Mouse (Mus musculus): ENCODE data around the gene Palm. TPM values are rescaled to one million over a fixed set of nuclear protein-coding genes. Genes with fewer than 3 reads are reported as not detected.

Palm gene
- total RNA-seq, 2 experiments from 2014 or later = 48.6 to 80.1 TPM

DNA sequence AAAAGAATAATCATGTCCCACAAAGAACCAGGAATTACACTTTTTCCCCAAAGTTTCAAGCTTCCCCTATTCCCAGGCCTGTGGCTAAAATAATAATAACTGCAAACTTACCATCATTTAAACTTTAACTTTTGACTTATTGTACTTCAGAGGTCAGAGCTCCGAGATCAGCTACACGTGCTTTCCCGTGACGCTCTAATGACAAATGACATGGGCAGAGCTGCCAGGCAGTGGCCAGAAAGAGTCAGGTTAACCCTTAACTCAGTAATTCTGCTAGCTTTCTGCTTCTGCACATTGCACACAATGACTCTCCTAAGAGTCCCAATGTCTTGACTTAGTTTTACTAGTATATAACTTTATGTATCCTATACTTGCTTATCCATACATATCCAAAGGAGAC lies 24.0 kb upstream of the Palm start:
- no peak for ATAC-seq (replicated peaks; ENCODE audit: poor library complexity, severe bottlenecking)

GRCm38 (mm10) chr10:79772320-79772719 lies 21.1 kb upstream of the Palm start:
- ATAC-seq (replicated peaks; ENCODE audit: poor library complexity, severe bottlenecking) = no peak

- ATAC-seq (replicated peaks; ENCODE audit: poor library complexity, severe bottlenecking) = no peak
These were observed 20.2 kb upstream of the Palm start for GRCm38 (mm10) chr10:79773208-79773607.

GRCm38 (mm10) chr10:79774486-79775279 lies 18.7 kb upstream of the Palm start:
- no peak for ATAC-seq (replicated peaks; ENCODE audit: poor library complexity, severe bottlenecking)

DNA sequence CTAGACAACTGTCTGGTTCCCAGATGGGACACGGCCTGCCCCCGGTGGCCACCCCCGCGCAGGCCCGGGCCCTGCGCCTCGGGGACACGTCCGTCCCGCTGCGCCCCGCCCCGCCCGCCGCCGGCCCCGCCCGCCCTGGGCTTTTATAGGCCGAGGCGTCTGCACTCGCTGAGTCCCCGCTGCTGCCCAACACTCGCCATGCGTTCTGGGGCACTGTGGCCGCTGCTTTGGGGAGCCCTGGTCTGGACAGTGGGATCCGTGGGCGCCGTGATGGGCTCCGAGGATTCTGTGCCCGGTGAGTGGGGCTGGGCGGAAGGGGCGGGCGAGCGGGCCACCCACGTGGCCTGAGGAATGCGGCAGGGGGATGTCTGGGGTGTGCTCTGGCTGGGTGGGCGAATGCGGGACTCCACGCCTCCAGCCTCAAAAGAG lies 16.3 kb upstream of the Palm start, which contains the start of gene Fstl3:
TSS of gene Fstl3 (plus strand) at position 170 of the 429 bp plus-strand sequence.
- no peak for ATAC-seq (replicated peaks; ENCODE audit: poor library complexity, severe bottlenecking)

GRCm38 (mm10) chr10:79778006-79778405 lies 15.4 kb upstream of the Palm start:
- ATAC-seq (replicated peaks; ENCODE audit: poor library complexity, severe bottlenecking) = no peak

DNA sequence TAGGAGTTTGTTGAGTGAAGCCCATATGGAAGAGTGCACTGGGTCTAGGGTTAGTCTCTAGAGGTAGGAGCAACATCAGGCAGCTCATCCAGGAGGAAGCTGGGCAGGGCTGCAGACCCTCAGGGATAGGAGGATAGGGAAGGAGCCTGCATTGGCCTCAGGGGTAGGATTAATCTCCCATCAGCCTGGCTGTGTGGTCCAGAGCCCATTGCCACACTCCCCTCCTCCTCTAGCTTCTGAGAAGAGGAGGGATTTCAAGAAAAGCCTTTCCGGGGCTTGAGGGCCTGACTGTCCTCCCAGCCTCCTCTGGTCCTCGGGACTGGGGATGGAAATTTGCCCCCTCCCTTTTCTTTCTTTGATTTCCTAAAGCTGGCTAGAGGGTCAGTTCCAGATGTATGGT lies 14.2 kb upstream of the Palm start:
- ATAC-seq (replicated peaks; ENCODE audit: poor library complexity, severe bottlenecking) = no peak

- ATAC-seq (replicated peaks; ENCODE audit: poor library complexity, severe bottlenecking) = peak; percentile 70
These were observed 13.3 kb upstream of the Palm start for GRCm38 (mm10) chr10:79779784-79780663.

GRCm38 (mm10) chr10:79780664-79781015 lies 12.7 kb upstream of the Palm start:
- peak; percentile 55 for ATAC-seq (replicated peaks; ENCODE audit: poor library complexity, severe bottlenecking)

DNA sequence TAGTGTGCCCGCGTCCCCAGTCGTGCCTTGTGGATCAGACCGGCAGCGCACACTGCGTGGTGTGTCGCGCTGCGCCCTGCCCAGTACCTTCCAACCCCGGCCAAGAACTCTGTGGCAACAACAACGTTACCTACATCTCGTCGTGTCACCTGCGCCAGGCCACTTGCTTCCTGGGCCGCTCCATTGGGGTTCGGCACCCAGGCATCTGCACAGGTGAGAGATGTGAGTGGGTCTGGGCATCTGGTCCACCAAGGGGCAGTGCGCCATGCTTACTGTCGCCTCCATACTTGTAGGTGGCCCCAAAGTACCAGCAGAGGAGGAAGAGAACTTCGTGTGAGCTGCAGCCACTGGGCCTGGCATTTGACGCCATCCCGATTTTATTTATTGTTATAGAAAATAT lies 12.2 kb upstream of the Palm start:
- 0 out of 2 replicates have a peak, but pooled peaks have one; percentile 0 for ATAC-seq (replicated peaks; ENCODE audit: poor library complexity, severe bottlenecking)

DNA sequence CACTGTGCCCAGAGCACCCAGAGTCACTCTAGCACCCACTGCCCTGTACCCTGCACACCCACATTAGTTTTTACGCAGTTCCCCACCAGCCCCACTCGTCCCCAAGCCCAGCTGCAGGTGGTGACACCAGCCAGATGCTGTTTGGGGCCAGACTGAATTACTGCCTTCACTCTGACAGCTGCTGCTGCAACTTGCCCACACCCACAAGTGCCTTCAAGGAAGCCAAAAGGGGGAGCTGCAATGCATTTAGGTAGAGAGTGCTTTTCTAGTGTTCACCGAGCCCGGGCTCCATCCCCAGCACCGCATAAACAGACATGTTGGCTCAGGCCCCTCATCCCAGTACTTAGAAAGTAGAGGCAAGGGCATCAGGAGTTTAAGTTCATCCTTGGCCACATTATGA lies 11.4 kb upstream of the Palm start:
- ATAC-seq (replicated peaks; ENCODE audit: poor library complexity, severe bottlenecking) = no peak

- ATAC-seq (replicated peaks; ENCODE audit: poor library complexity, severe bottlenecking) = no peak
These were observed 10.3 kb upstream of the Palm start for GRCm38 (mm10) chr10:79783050-79783449.

- ATAC-seq (replicated peaks; ENCODE audit: poor library complexity, severe bottlenecking) = no peak
These were observed 9.2 kb upstream of the Palm start for GRCm38 (mm10) chr10:79783920-79784800.

DNA sequence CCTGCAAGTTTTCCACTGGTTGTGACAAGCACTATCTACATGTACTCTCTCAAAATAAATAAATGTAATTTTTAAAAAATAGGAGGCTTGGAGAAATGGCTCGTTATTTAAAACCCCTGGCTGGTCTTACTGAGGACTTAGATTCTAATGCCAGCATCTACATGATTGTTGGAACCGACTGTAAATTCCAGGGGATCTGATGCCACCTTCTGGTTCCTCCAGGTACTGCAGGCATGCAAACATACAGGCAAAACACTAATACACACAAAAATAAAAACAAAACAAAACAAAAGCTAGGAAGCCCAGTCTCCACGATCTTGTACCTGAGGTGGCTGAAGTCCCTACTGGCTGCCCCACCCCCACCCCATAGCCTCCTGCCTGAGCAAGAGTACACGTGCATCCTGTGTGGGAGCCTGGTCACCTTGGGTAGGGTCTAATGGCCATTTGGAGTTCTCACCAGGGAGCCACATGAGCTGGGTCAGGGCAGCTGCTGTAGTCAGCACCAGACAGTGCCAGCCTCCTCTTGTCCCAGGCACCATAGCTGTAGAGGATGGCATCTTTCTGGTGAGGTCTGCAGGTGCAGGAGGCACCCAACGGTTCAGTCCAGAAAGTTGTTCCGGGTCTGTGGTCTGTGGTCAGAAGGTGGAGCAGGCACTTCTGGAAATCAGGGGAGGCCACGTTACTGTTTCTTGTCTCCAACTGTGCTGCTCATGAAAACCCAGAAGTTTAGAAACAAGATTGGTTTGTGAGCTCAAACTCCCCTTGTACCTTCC lies 4.8 kb upstream of the Palm start:
- ATAC-seq (replicated peaks; ENCODE audit: poor library complexity, severe bottlenecking) = peak; percentile 54

DNA sequence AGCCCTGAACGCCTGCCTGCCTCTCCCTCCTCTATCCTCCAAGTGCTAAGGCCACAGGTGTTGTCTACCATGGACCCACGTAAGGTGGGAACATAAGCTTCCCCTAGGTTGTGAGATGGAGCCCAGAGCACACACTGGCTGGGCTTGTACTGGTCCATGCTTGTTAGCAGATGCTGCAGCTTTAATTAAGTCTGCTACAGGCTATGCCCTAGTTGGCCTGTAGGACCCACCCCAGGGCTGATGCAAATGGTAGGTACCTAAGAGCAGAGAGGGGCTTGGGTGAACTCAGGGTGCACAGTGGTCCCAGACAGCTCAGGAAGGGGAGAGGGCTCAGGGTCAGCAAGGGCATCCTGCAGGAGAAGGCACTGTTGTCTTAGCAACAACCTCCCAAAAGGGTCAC lies 3.8 kb upstream of the Palm start:
- ATAC-seq (replicated peaks; ENCODE audit: poor library complexity, severe bottlenecking) = no peak

DNA sequence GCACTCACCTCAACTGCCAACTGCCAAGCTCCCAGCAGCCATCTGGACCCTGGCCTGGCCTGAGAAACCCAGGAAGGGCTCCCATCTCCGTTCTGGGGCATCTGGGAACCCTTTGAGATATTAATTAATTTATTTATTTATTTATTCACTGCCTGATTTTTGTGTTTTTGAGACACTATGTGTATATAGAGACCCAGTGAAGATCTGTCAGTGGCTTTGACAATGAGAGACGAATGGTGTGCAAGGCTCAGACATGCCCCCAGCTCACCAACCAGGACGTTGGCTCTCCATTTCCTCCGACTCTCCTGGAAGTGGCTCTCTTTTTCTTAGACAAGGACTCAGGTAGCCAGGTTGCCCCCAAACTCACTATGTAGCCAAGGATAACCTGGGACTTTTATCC lies 2.5 kb upstream of the Palm start, which contains the start of gene Prss57:
TSS of gene Prss57 (minus strand) at position 101 of the 400 bp plus-strand sequence.
- no peak; the same call in 1 of the 2 replicates for ATAC-seq (replicated peaks; ENCODE audit: poor library complexity, severe bottlenecking)

DNA sequence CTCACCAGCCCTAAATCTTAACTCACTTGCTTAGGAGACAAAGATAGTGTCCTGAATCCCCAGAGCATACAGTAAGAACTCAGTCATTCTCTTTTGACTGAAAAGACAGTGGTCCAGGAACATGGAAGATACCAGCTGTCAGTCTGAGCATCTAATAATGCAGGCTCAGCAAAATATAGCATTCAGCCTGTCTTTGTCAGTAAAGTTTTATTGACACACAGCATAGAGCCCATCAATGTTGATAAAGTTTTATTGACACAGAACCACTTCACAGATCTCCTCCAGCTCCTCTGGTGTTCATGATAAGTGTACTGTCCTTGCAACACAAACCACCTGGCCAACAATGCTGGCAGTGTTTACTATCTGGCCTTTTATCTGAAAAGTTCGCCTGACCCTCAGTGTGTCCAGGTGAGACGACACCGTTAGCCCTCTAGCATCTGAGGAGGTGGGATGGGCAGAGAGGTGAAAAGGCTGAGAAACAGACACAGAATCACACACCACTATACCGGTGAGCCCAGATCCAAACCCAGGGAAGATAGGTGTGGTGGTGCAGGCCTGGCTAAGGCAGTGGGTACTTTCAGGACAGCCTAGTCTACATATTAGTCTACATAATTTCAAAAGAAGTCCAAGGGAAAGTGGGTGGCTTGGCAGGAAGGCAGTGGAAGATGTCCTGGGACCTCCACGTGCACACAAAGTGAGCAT lies 882 bp upstream of the Palm start:
- ATAC-seq (replicated peaks; ENCODE audit: poor library complexity, severe bottlenecking) = no peak

- ATAC-seq (replicated peaks; ENCODE audit: poor library complexity, severe bottlenecking) = no peak
These were observed 542 bp downstream of the Palm start for GRCm38 (mm10) chr10:79793738-79794490.

All from granulocyte monocyte progenitor cell, adult 5-6 weeks (primary cell).